Mouse (Mus musculus) heart, embryonic 14.5 days (tissue): ENCODE measurements around the gene Smcr8. TPM values are rescaled to one million over a fixed set of nuclear protein-coding genes. Genes with fewer than 3 reads are reported as not detected.

Experiments
- ATAC-seq: fragments of 200-750 bp; cut with Nextera tagmentation; 2 replicates; pipeline ENCODE4 v1.8.0; 2017; ENCODE audit warnings: low read depth, moderate TSS enrichment; ENCODE audit not compliant: insufficient number of reproducible peaks, insufficient read depth, low FRiP score
- H3K27ac ChIP-seq, 2 experiments: fragments of 200-500 bp in 1 of 2; fragments of 300-500 bp in 1 of 2; sonication (generic) in 1 of 2; replicated peaks in 1 of 2; 2 replicates each; pipeline ENCODE4 v1.5.1; 2012 to 2014; ENCODE audit warnings: low read depth in 2 of 2, low read length in 2 of 2, control low read depth in 1 of 2, mild to moderate bottlenecking in 1 of 2, mixed read lengths in 1 of 2; ENCODE audit not compliant: control insufficient read depth in 1 of 2, insufficient read depth in 1 of 2
- H3K27me3 ChIP-seq: fragments of 300-500 bp; sonication (generic); 2 replicates; pipeline ENCODE4 v1.6.1; 2014; ENCODE audit warnings: mild to moderate bottlenecking, low read length, control low read depth; ENCODE audit not compliant: control insufficient read depth, insufficient read depth
- H3K36me3 ChIP-seq: fragments of 300-500 bp; sonication (generic); 2 replicates; pipeline ENCODE4 v1.6.1; 2014; ENCODE audit warnings: mild to moderate bottlenecking, control low read depth, low read length, mixed read lengths; ENCODE audit not compliant: control insufficient read depth, insufficient read depth
- H3K4me1 ChIP-seq, 2 experiments: fragments of 200-500 bp in 1 of 2; fragments of 300-500 bp in 1 of 2; sonication (generic) in 1 of 2; 2 replicates each; pipeline ENCODE4 v1.6.1; 2012 to 2014; ENCODE audit warnings: low read length in 2 of 2, control low read depth in 1 of 2, mixed read lengths in 1 of 2; ENCODE audit not compliant: control insufficient read depth in 2 of 2, insufficient read depth in 2 of 2
- H3K4me2 ChIP-seq: fragments of 300-500 bp; sonication (generic); 2 replicates; pipeline ENCODE4 v1.6.1; 2014; ENCODE audit warnings: mild to moderate bottlenecking, low read length
- H3K4me3 ChIP-seq, 2 experiments: fragments of 200-500 bp in 1 of 2; fragments of 300-500 bp in 1 of 2; sonication (generic) in 1 of 2; 2 replicates each; pipeline ENCODE4 v1.5.1; 2012 to 2014; ENCODE audit warnings: low read length in 2 of 2, mild to moderate bottlenecking in 2 of 2, control low read depth in 1 of 2, low read depth in 1 of 2, moderate library complexity in 1 of 2; ENCODE audit not compliant: control insufficient read depth in 1 of 2, insufficient read depth in 1 of 2
- H3K9ac ChIP-seq: fragments of 300-500 bp; sonication (generic); 2 replicates; pipeline ENCODE4 v1.6.1; 2014; ENCODE audit warnings: mild to moderate bottlenecking, low read length
- H3K9me3 ChIP-seq: fragments of 300-500 bp; sonication (generic); 2 replicates; pipeline ENCODE4 v1.6.1; 2016; ENCODE audit warnings: low read length, control low read depth; ENCODE audit not compliant: control insufficient read depth
- WGBS: fragments of 180-500 bp; shearing (Covaris S2); extraction: QIAGEN DNeasy Blood & Tissue Kit; methylation state at CpG from one replicate; pipeline ENCODE4 v1.1.7; 2014; 5-methylcytosine and 5-hydroxymethylcytosine counted together
- polyA plus RNA-seq: library from polyadenylated mRNA; unstranded; fragments of >200 nt; fragmentation: Nextera tagmentation; extraction: Ambion mirVana; gene quantifications from 2 replicates; pipeline ENCODE4 v1.2.1, GENCODE M21; 2014

Smcr8 gene
- polyA plus RNA-seq, 1 experiment from 2014 or later: 4.6 TPM

- Histone ChIP-seq H3K4me3 (no peak overlapping the region), H3K9ac (no peak overlapping the region), H3K4me2 (no peak overlapping the region), H3K27me3 (no peaks in the 10 kb centered on the region), H3K4me1 (no peaks in the 10 kb centered on the region; a peak in 1 of 4 replicates), H3K27ac (no peak overlapping the region), H3K9me3 (no peaks in the 10 kb centered on the region), H3K36me3 (peaks cover 44% of the 10 kb centered on the region)
- 78% methylated on average over 3 of the region's 3 CpGs for WGBS
- no peak for ATAC-seq
These were observed 40.8 kb upstream of the Smcr8 start for GRCm38 (mm10) chr11:60736491-60736890.

DNA sequence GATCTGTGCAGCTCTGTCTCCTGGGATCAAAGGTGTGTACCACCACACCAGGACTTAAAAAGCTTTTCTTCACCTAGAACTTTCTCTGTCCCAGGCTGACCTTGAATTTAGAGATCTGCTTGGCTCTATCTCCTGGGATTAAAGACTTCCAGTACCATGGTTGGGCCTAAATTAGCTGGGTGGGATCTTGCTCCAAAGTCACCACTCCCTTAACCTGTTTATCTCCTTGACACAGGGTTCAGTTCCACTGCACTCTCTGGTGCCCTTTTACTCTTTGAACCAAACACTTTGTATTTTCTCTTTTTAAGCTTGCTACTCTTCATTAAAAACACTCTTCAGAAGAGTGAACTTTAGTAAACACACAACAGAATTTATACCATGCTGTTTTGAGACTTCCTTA, 39.9 kb upstream of the Smcr8 start:
- Histone ChIP-seq H3K27ac (no peak overlapping the region), H3K9ac (no peak overlapping the region), H3K4me3 (no peak overlapping the region), H3K4me2 (no peak overlapping the region), H3K36me3 (peaks cover 46% of the 10 kb centered on the region), H3K9me3 (no peaks in the 10 kb centered on the region), H3K4me1 (no peaks in the 10 kb centered on the region; a peak in 1 of 4 replicates), H3K27me3 (no peaks in the 10 kb centered on the region)
- no peak for ATAC-seq

- Histone ChIP-seq H3K4me3 (no peak overlapping the region), H3K4me2 (no peak overlapping the region), H3K4me1 (no peaks in the 10 kb centered on the region; a peak in 1 of 4 replicates), H3K9me3 (no peaks in the 10 kb centered on the region), H3K27ac (no peak overlapping the region), H3K27me3 (no peaks in the 10 kb centered on the region), H3K9ac (no peak overlapping the region), H3K36me3 (peaks cover 59% of the 10 kb centered on the region)
- ATAC-seq: no peak
- 81% methylated on average over 3 of the region's 3 CpGs for WGBS
These were observed 37.0 kb upstream of the Smcr8 start for GRCm38 (mm10) chr11:60740321-60740720.

DNA sequence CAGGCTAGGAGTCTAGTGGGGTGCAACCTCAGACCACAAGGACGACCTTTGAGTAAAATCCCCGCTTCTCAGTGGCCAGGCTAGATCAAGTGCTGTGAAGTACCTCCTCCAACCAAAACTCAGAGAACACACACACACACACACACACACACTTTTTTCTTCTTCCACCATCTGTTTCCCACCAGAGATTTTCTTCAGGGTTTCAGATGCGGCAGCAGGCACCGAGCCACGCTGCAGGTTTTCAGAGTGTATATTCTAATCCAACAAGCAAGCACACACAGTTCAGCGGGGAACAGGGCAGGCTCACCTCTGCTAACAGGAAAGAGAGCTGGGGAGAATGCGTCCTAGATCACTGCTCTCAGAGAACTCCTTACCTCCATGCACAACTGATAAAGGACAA, 21.8 kb upstream of the Smcr8 start:
- Histone ChIP-seq H3K27ac (no peak overlapping the region), H3K4me1 (no peaks in the 10 kb centered on the region), H3K9ac (no peak overlapping the region), H3K36me3 (peaks cover 90% of the 10 kb centered on the region), H3K9me3 (no peaks in the 10 kb centered on the region), H3K4me2 (no peak overlapping the region), H3K4me3 (no peak overlapping the region), H3K27me3 (no peaks in the 10 kb centered on the region)
- no peak for ATAC-seq
- 89% methylated on average over 7 of the region's 7 CpGs for WGBS

DNA sequence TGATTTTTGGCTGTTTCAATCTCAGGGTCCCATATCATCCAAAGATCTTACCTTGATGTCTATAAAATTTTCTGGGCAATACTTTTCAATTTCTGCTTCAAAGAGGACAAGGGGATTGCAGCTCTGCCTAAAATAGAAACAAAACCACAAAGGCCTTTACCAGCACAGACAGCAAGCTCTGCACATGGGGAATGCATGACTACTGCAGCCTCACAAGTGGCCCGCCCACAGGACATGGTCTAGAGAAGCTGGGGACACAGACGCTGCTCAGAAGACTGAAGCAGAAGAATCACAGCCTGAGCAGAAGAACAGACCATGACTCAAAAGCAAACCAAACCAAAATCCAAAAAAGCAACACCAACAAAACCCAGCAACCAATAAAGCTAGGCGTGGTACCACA, 15.6 kb upstream of the Smcr8 start:
- H3K36me3 ChIP-seq: peaks cover 59% of the 10 kb centered on the region
- 77% methylated on average over 3 of the region's 3 CpGs for WGBS
- H3K9me3 ChIP-seq: no peaks in the 10 kb centered on the region
- no peak overlapping the region for H3K9ac ChIP-seq
- H3K4me3 ChIP-seq: no peak overlapping the region
- no peaks in the 10 kb centered on the region for H3K4me1 ChIP-seq
- no peaks in the 10 kb centered on the region for H3K27me3 ChIP-seq
- no peak overlapping the region for H3K4me2 ChIP-seq
- no peak for ATAC-seq
- H3K27ac ChIP-seq: no peak overlapping the region

GRCm38 (mm10) chr11:60766969-60767368, 10.4 kb upstream of the Smcr8 start:
- Histone ChIP-seq H3K9ac (no peak overlapping the region), H3K9me3 (no peaks in the 10 kb centered on the region), H3K36me3 (peaks cover 13% of the 10 kb centered on the region), H3K4me2 (no peak overlapping the region), H3K27ac (no peak overlapping the region), H3K4me3 (no peak overlapping the region), H3K27me3 (no peaks in the 10 kb centered on the region), H3K4me1 (no peaks in the 10 kb centered on the region)
- no peak for ATAC-seq
- WGBS: 59% methylated on average over 4 of the region's 4 CpGs

DNA sequence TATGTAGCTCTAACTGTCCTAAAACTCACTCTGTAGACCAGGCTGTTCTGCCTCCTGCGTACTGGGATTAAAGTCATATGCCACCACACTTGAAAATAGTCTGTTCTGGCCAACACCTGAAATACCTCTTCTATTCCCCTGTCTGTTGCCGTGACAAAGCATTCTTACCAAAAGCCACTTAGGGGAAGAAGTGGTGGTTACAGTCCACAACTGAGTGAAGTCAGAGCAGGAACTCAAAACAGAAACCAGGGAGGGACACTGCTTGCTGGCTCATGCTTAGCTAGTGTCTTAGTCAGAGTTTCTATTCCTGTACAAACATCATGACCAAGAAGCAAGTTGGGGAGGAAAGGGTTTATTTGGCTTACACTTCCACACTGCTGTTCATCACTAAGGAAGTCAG, 8.0 kb upstream of the Smcr8 start:
- Histone ChIP-seq H3K27ac (no peak overlapping the region), H3K4me2 (no peak overlapping the region), H3K4me1 (no peaks in the 10 kb centered on the region; a peak in 1 of 4 replicates), H3K9ac (no peak overlapping the region), H3K36me3 (no peaks in the 10 kb centered on the region), H3K4me3 (no peak overlapping the region), H3K9me3 (no peaks in the 10 kb centered on the region), H3K27me3 (no peaks in the 10 kb centered on the region)
- ATAC-seq: no peak
- 76% methylated on average over 2 of the region's 2 CpGs for WGBS

DNA sequence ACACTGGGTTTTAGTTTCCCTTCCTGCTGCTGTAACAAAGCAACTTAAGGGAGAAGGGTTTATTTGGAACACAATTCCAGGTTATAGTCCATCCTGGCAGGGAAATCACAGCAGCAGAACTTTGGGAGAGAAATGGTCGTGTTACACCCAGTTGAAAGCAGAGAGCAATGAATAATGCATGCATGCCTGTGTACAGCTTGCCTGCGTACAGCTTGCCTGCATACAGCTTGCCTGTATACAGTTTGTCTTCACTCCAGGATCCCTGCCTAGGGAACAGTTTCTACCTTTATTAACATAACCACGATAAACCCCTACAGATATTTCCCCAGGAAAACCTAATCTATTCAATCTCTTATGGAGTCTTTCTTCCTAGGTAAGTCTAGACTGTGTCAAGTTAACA, 6.5 kb upstream of the Smcr8 start:
- H3K27ac ChIP-seq: no peak overlapping the region
- 86% methylated on average over 3 of the region's 3 CpGs for WGBS
- no peak overlapping the region for H3K4me2 ChIP-seq
- no peaks in the 10 kb centered on the region for H3K27me3 ChIP-seq
- no peaks in the 10 kb centered on the region for H3K9me3 ChIP-seq
- no peak for ATAC-seq
- H3K4me1 ChIP-seq: peaks cover 0 to 11% of the 10 kb centered on the region in 2 experiments; a peak in 2 of 4 replicates
- H3K36me3 ChIP-seq: no peaks in the 10 kb centered on the region
- H3K4me3 ChIP-seq: no peak overlapping the region
- H3K9ac ChIP-seq: no peak overlapping the region
